Mouse (Mus musculus) retina, embryonic 14.5 days (tissue): ENCODE results near the gene Jam3.
A peak's percentile ranks its signal among the peaks of the same experiment; 100 is the strongest.
"Not testable (repeated sequence)": the region's sequence is repeated elsewhere in the genome, so short reads cannot be mapped to it uniquely, and the experiment has no call there.

ENCODE experiments used
- DNase-seq: peaks from one replicate; pipeline ENCODE4 v3.0.0-alpha.2; 2015; ENCODE audit warnings: low spot score

Gene Jam3

GRCm38 (mm10) chr9:27170726-27171125, 15.5 kb upstream of the Jam3 start:
- no peak for DNase-seq

- DNase-seq: no peak
These were observed 11.8 kb upstream of the Jam3 start for GRCm38 (mm10) chr9:27166981-27167380.

GRCm38 (mm10) chr9:27165596-27165995, 10.4 kb upstream of the Jam3 start:
- no peak for DNase-seq

GRCm38 (mm10) chr9:27164957-27165356, 9.7 kb upstream of the Jam3 start:
- DNase-seq: peak; percentile 44

- not testable (repeated sequence) for DNase-seq
These were observed 8.4 kb upstream of the Jam3 start for GRCm38 (mm10) chr9:27163661-27164060.

GRCm38 (mm10) chr9:27153861-27154260, 1.4 kb downstream of the Jam3 start:
- no peak for DNase-seq

- DNase-seq: peak; percentile 22
These were observed 5.4 kb downstream of the Jam3 start for GRCm38 (mm10) chr9:27149836-27150235.

GRCm38 (mm10) chr9:27148631-27149471, 6.4 kb downstream of the Jam3 start:
- DNase-seq: peak; percentile 80

GRCm38 (mm10) chr9:27147946-27148345, 7.3 kb downstream of the Jam3 start:
- peak; percentile 20 for DNase-seq

- no peak for DNase-seq
These were observed 8.4 kb downstream of the Jam3 start for GRCm38 (mm10) chr9:27146826-27147225.

GRCm38 (mm10) chr9:27144996-27145395, 10.2 kb downstream of the Jam3 start:
- no peak for DNase-seq

- DNase-seq: no peak
These were observed 10.9 kb downstream of the Jam3 start for GRCm38 (mm10) chr9:27144271-27144840.

GRCm38 (mm10) chr9:27140432-27141065, 14.7 kb downstream of the Jam3 start:
- DNase-seq: no peak

- no peak for DNase-seq
These were observed 18.6 kb downstream of the Jam3 start for GRCm38 (mm10) chr9:27136651-27137050.

- DNase-seq: no peak
These were observed 19.8 kb downstream of the Jam3 start for GRCm38 (mm10) chr9:27135372-27135771.

- DNase-seq: peak; percentile 78
These were observed 20.8 kb downstream of the Jam3 start for GRCm38 (mm10) chr9:27134410-27134809.

GRCm38 (mm10) chr9:27128629-27129028, 26.6 kb downstream of the Jam3 start:
- DNase-seq: no peak

- no peak for DNase-seq
These were observed 28.7 kb downstream of the Jam3 start for GRCm38 (mm10) chr9:27126543-27126942.

GRCm38 (mm10) chr9:27125450-27125849, 29.8 kb downstream of the Jam3 start:
- no peak for DNase-seq

GRCm38 (mm10) chr9:27123947-27124346, 31.3 kb downstream of the Jam3 start:
- DNase-seq: no peak

- DNase-seq: peak; percentile 66
These were observed 32.3 kb downstream of the Jam3 start for GRCm38 (mm10) chr9:27122963-27123362.

GRCm38 (mm10) chr9:27122076-27122475, 33.1 kb downstream of the Jam3 start:
- no peak for DNase-seq

GRCm38 (mm10) chr9:27121254-27121653, 34.0 kb downstream of the Jam3 start:
- no peak for DNase-seq
